Comparison of ENCODE assay signal across 8 mouse cellular contexts in genomic region chr14:55015767-55016111, GRCm38 (mm10). TPM values are rescaled to one million over a fixed set of nuclear protein-coding genes. Genes with fewer than 3 reads are reported as not detected.
DNase-seq lines count a peak whose midpoint lies in the region; ATAC-seq and TF ChIP-seq lines count a peak whose summit lies in the region.

No protein-coding gene starts in this region.

- TF ChIP-seq EP300 in ES-Bruce4 (IDR thresholded peaks at IDR 0.05; ENCODE audit: insufficient read depth, low read depth, low read length), result no peak
- no peak for TF ChIP-seq EP300 in liver, embryonic 14.5 days (IDR thresholded peaks at IDR 0.05; ENCODE audit: low read depth)

- peak overlapping the region; percentile 83 for H3K9ac ChIP-seq in heart, embryonic 11.5 days (ENCODE audit: low read depth, low read length)
- H3K9ac ChIP-seq in ES-Bruce4 (ENCODE audit: low read depth, poor library complexity, severe bottlenecking), result peak overlapping the region; percentile 53
- peak overlapping the region; percentile 81 for H3K9ac ChIP-seq in forebrain, embryonic 12.5 days
- H3K9ac ChIP-seq in liver, embryonic 14.5 days (replicated peaks), result peak overlapping the region; percentile 88

- TF ChIP-seq CTCF in ES-Bruce4 (IDR thresholded peaks at IDR 0.05; ENCODE audit: low read depth, low read length), result no peak
- no peak for TF ChIP-seq CTCF in liver, embryonic 14.5 days (IDR thresholded peaks at IDR 0.05; ENCODE audit: low read depth)

- under 1% methylated on average over 17 of the region's 17 CpGs for WGBS in heart, embryonic 11.5 days (ENCODE audit: insufficient replicate concordance)
- 0% methylated on average over 17 of the region's 17 CpGs for WGBS in forebrain, embryonic 12.5 days
- WGBS in liver, embryonic 14.5 days (ENCODE audit: insufficient replicate concordance), result under 1% methylated on average over 17 of the region's 17 CpGs

- no peak for ATAC-seq in heart, embryonic 11.5 days (replicated peaks; ENCODE audit: insufficient number of reproducible peaks, low FRiP score, low TSS enrichment)
- ATAC-seq in forebrain, embryonic 12.5 days (ENCODE audit: low FRiP score), result no peak
- ATAC-seq in liver, embryonic 14.5 days (ENCODE audit: insufficient read depth), result no peak

- no peaks in the 10 kb centered on the region; the same call in 1 of the 2 replicates for H3K36me3 ChIP-seq in heart, embryonic 11.5 days (ENCODE audit: control insufficient read depth, insufficient read depth, low read length)
- peaks cover 5% of the 10 kb centered on the region; the same call in 1 of the 2 replicates for H3K36me3 ChIP-seq in ES-Bruce4 (ENCODE audit: control insufficient read depth, insufficient read depth, low read length, poor library complexity, severe bottlenecking)
- peaks cover 14% of the 10 kb centered on the region for H3K36me3 ChIP-seq in forebrain, embryonic 12.5 days (replicated peaks)
- peaks cover under 1% of the 10 kb centered on the region for H3K36me3 ChIP-seq in liver, embryonic 14.5 days (replicated peaks; ENCODE audit: control insufficient read depth, insufficient read depth, low read depth)

- no peak for TF ChIP-seq POLR2A in ES-Bruce4 (IDR thresholded peaks at IDR 0.05; ENCODE audit: insufficient read depth, low read length)

- no peak for DNase-seq in heart, postnatal 10 days
- DNase-seq in liver, embryonic 14.5 days (ENCODE audit: low read depth in 3 of 3, low spot score in 3 of 3), result peak in 1 of 3 experiments; percentile 18
- no peak for DNase-seq in retina, postnatal 1 day
- DNase-seq in embryo, embryonic 10.5 days (ENCODE audit: low spot score), result no peak
- DNase-seq in yolk sac, embryonic 10.5 days (ENCODE audit: low spot score), result no peak

- no peaks in the 10 kb centered on the region for H3K9me3 ChIP-seq in heart, embryonic 11.5 days (replicated peaks; ENCODE audit: control insufficient read depth, low read length)
- H3K9me3 ChIP-seq in ES-Bruce4 (replicated peaks; ENCODE audit: control insufficient read depth, insufficient read depth, low read length, poor library complexity, severe bottlenecking), result no peaks in the 10 kb centered on the region
- no peaks in the 10 kb centered on the region for H3K9me3 ChIP-seq in forebrain, embryonic 12.5 days
- H3K9me3 ChIP-seq in liver, embryonic 14.5 days (ENCODE audit: control insufficient read depth, low read length), result no peaks in the 10 kb centered on the region

- intact Hi-C loops in heart, postnatal 10 days (cut with DNase I), result loop anchor here (2.0 kb wide), 3 partner anchors 77 to 173 kb away; no protein-coding TSS in a partner anchor

- H3K4me3 ChIP-seq in heart, embryonic 11.5 days (ENCODE audit: low read depth, low read length), result peak overlapping the region; percentile 76
- peak overlapping the region; percentile 88 for H3K4me3 ChIP-seq in ES-Bruce4 (ENCODE audit: low read depth, low read length)
- H3K4me3 ChIP-seq in forebrain, embryonic 12.5 days (replicated peaks), result peak overlapping the region; percentile 80
- H3K4me3 ChIP-seq in liver, embryonic 14.5 days (ENCODE audit: insufficient read depth in 1 of 2, low read depth in 2 of 2, low read length in 2 of 2), result peak overlapping the region; percentile 77 to 100

- H3K4me1 ChIP-seq in heart, embryonic 11.5 days (ENCODE audit: control insufficient read depth, insufficient read depth, low read length), result no peaks in the 10 kb centered on the region; the same call in 1 of the 2 replicates
- no peaks in the 10 kb centered on the region for H3K4me1 ChIP-seq in ES-Bruce4 (ENCODE audit: control insufficient read depth, insufficient read depth, low read length)
- peaks cover 18% of the 10 kb centered on the region for H3K4me1 ChIP-seq in forebrain, embryonic 12.5 days
- peaks cover 3 to 4% of the 10 kb centered on the region in 2 experiments; a peak in 3 of 4 replicates for H3K4me1 ChIP-seq in liver, embryonic 14.5 days (replicated peaks; ENCODE audit: control insufficient read depth in 2 of 2, insufficient read depth in 2 of 2, low read length in 1 of 2)

- H3K4me2 ChIP-seq in heart, embryonic 11.5 days, result peak overlapping the region; percentile 81
- H3K4me2 ChIP-seq in forebrain, embryonic 12.5 days, result peak overlapping the region; percentile 79
- peak overlapping the region; percentile 99 for H3K4me2 ChIP-seq in liver, embryonic 14.5 days (ENCODE audit: low read depth)

- H3K27ac ChIP-seq in heart, embryonic 11.5 days (ENCODE audit: low read depth, low read length), result peak overlapping the region; percentile 69
- 0 out of 2 replicates have a peak overlapping the region, but pooled peaks have one; percentile 2 for H3K27ac ChIP-seq in ES-Bruce4 (ENCODE audit: insufficient read depth, low read length)
- H3K27ac ChIP-seq in forebrain, embryonic 12.5 days, result peak overlapping the region; percentile 57; the same call in 1 of the 2 replicates
- H3K27ac ChIP-seq in liver, embryonic 14.5 days, result peak overlapping the region; percentile 74

- no peaks in the 10 kb centered on the region for H3K27me3 ChIP-seq in heart, embryonic 11.5 days (ENCODE audit: control insufficient read depth, insufficient read depth, low read length)
- H3K27me3 ChIP-seq in ES-Bruce4 (ENCODE audit: control insufficient read depth, insufficient read depth, low read length, poor library complexity, severe bottlenecking), result no peaks in the 10 kb centered on the region
- no peaks in the 10 kb centered on the region for H3K27me3 ChIP-seq in forebrain, embryonic 12.5 days
- no peaks in the 10 kb centered on the region for H3K27me3 ChIP-seq in liver, embryonic 14.5 days (ENCODE audit: control insufficient read depth, insufficient read depth, low read length)

RNA-seq across cellular contexts. Expression of gene Ngdn, which starts 0.5 kb away (rescaled TPM):
- polyA plus RNA-seq in heart, embryonic 11.5 days (2014; fragmentation: Nextera tagmentation; extraction: Ambion mirVana), result 60.3 and 62.1 TPM in 2 replicates
- 10 to 100 TPM; 30.6 to 33.9 TPM for total RNA-seq in heart, postnatal 10 days (2021)
- polyA plus RNA-seq in ES-Bruce4 (2011; ENCODE audit: insufficient read depth, insufficient read length, low read depth, missing spikeins), result 52.7 and 55.2 TPM in 2 replicates
- polyA plus RNA-seq in forebrain, embryonic 12.5 days (2016; fragmentation: Nextera tagmentation; extraction: Ambion mirVana), result 71.7 and 73.3 TPM in 2 replicates
- 14.4 and 31.0 TPM in 2 replicates for polyA plus RNA-seq in liver, embryonic 14.5 days (2012; rRNA removed)
- 36.0 and 39.6 TPM in 2 replicates for polyA plus RNA-seq in liver, embryonic 14.5 days (2014; fragmentation: Nextera tagmentation; extraction: Ambion mirVana)

RNA-seq across cellular contexts. Expression of gene Myh7, which starts 21.3 kb away (rescaled TPM):
- 3,446 and 4,122 TPM in 2 replicates for polyA plus RNA-seq in heart, embryonic 11.5 days (2014; fragmentation: Nextera tagmentation; extraction: Ambion mirVana)
- 1,000 to 10,000 TPM; 1,842 to 1,858 TPM for total RNA-seq in heart, postnatal 10 days (2021)
- 3.1 TPM in 2 replicates for polyA plus RNA-seq in ES-Bruce4 (2011; ENCODE audit: insufficient read depth, insufficient read length, low read depth, missing spikeins)
- 3.6 and 4.2 TPM in 2 replicates for polyA plus RNA-seq in forebrain, embryonic 12.5 days (2016; fragmentation: Nextera tagmentation; extraction: Ambion mirVana)
- 0.03 and 0.07 TPM in 2 replicates for polyA plus RNA-seq in liver, embryonic 14.5 days (2012; rRNA removed)
- polyA plus RNA-seq in liver, embryonic 14.5 days (2014; fragmentation: Nextera tagmentation; extraction: Ambion mirVana), result 0.05 TPM in 1 of 2 replicates, not detected in the other

RNA-seq across cellular contexts. Expression of gene Gm17428, which starts 39.0 kb away (rescaled TPM):
- not detected in 2 replicates for polyA plus RNA-seq in heart, embryonic 11.5 days (2014; fragmentation: Nextera tagmentation; extraction: Ambion mirVana)
- not detected for total RNA-seq in heart, postnatal 10 days (2021)
- not detected in 2 replicates for polyA plus RNA-seq in ES-Bruce4 (2011; ENCODE audit: insufficient read depth, insufficient read length, low read depth, missing spikeins)
- polyA plus RNA-seq in forebrain, embryonic 12.5 days (2016; fragmentation: Nextera tagmentation; extraction: Ambion mirVana), result not detected in 2 replicates
- not detected in 2 replicates for polyA plus RNA-seq in liver, embryonic 14.5 days (2012; rRNA removed)
- not detected in 2 replicates for polyA plus RNA-seq in liver, embryonic 14.5 days (2014; fragmentation: Nextera tagmentation; extraction: Ambion mirVana)

RNA-seq across cellular contexts. Expression of gene Myh6, which starts 49.0 kb away (rescaled TPM):
- 2,306 and 2,903 TPM in 2 replicates for polyA plus RNA-seq in heart, embryonic 11.5 days (2014; fragmentation: Nextera tagmentation; extraction: Ambion mirVana)
- over 10,000 TPM; 20,580 to 20,870 TPM for total RNA-seq in heart, postnatal 10 days (2021)
- 1.2 TPM in 1 of 2 replicates, not detected in the other for polyA plus RNA-seq in ES-Bruce4 (2011; ENCODE audit: insufficient read depth, insufficient read length, low read depth, missing spikeins)
- polyA plus RNA-seq in forebrain, embryonic 12.5 days (2016; fragmentation: Nextera tagmentation; extraction: Ambion mirVana), result 1.5 and 1.8 TPM in 2 replicates
- 0.01 and 0.02 TPM in 2 replicates for polyA plus RNA-seq in liver, embryonic 14.5 days (2012; rRNA removed)
- polyA plus RNA-seq in liver, embryonic 14.5 days (2014; fragmentation: Nextera tagmentation; extraction: Ambion mirVana), result not detected in 2 replicates

Comparison
In these comparisons a context has a peak if more than half of its experiments do, and no peak if none do; other contexts are left out.
1. H3K27ac ChIP-seq: peak in every context shown above with its lines; median percentile 74 in liver, embryonic 14.5 days; 69 in heart, embryonic 11.5 days; 57 in forebrain, embryonic 12.5 days; 2 in ES-Bruce4.
2. RNA of gene Myh7, which starts 21.3 kb away (polyA plus RNA-seq): 3,446 to 4,122 TPM in heart, embryonic 11.5 days; 3.6 to 4.2 TPM in forebrain, embryonic 12.5 days, 3.1 TPM in ES-Bruce4 and 0.03 to 0.07 TPM in liver, embryonic 14.5 days; every median in the first group is over 100 times any median in the second.
3. Peak in every context shown above with its lines, with median percentiles within 50 percentile points of each other: H3K4me2 ChIP-seq, H3K4me3 ChIP-seq and H3K9ac ChIP-seq.